Mouse (Mus musculus): ENCODE data around the gene Ccr10. TPM values are rescaled to one million over a fixed set of nuclear protein-coding genes. Genes with fewer than 3 reads are reported as not detected.
A peak's percentile ranks its signal among the peaks of the same experiment; 100 is the strongest.

The Ccr10 gene
- polyA plus RNA-seq, 1 experiment from 2014 or later = 0.24 TPM

DNA sequence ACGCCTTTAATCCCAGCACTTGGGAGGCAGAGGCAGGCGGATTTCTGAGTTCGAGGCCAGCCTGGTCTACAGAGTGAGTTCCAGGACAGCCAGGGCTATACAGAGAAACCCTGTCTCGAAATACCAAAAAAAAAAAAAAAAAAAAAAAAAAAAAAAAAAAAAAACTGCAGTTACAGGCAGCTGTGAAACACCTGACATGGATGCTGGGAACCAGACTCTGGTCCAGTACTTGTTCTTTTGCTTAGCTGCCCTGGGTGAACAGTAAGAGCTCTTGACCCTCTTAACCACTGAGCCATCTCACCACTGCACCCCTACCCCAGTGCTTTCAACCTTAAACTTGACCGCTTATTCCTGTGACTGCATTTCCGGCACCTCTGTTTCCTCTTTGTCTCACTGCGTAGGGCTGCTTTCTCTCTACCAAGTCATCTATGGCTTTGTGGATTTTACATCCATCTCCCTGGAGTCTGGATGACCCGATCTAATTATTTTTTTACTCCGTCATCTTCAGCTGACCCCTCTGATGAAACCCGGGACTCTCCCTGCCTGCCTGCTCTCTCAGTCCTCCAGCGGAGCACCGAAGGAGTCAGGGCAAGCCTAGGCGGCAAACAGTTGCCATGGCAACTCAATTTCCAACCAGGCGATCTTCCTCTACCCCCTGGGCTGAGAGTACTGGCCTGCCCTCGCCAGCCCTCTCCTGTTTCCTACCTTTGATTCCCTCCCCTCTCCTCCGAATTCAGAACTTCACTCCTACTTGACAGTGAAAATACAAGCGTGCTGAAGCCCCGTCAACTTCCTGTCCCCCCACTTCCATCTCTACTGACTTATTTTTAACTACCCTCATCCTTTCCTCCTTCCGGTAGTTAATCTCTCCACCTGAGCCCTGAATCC lies 31.7 kb downstream of the Ccr10 start:
- 20% methylated on average over 19 of the region's 19 CpGs for WGBS
- no peaks in the 10 kb centered on the region for H3K9me3 ChIP-seq (replicated peaks)
- H3K27ac ChIP-seq (replicated peaks) = no peak overlapping the region
- H3K4me1 ChIP-seq = peaks cover 17% of the 10 kb centered on the region
- no peaks in the 10 kb centered on the region for H3K36me3 ChIP-seq
- H3K4me3 ChIP-seq (replicated peaks) = peak overlapping the region; percentile 33
- H3K9ac ChIP-seq = 0 out of 2 replicates have a peak overlapping the region, but pooled peaks have one; percentile 12
- ATAC-seq (ENCODE audit: insufficient number of reproducible peaks, low FRiP score, low TSS enrichment, low read depth) = no peak
- H3K27me3 ChIP-seq = no peaks in the 10 kb centered on the region
- H3K4me2 ChIP-seq (replicated peaks) = peak overlapping the region; percentile 54

DNA sequence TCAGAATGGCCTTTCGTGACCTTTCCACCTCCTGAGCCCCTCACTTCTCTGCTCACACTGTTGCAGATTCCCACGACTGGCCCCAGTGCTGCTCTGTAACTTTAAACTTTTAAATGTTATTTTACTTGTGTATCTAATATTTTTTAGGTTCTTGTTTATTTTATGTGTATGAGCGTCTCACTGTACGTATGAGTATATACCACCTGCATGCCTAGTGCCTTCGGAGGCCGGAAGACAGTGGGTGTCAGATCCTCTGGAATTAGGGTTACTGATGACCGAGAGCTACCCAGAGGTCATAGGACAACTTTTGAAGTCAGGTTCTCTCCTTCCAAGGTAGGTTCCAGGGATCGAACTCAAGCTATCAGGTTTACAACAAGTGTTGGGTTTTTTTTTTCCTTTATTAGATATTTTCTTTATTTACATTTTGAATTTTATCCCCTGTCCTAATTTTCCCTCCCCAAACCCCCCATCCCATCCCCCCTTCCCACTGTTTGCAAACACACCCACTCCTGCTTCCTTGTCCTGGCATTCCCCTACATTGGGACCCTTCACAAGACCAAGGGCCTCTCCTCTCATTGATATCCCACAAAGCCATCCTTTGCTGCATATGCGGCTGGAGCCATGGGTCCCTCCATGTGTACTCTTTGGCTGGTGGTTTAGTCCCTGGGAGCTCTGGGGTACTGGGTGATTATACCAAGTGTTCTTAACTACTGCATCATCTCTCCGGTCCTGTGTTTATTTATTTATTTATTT lies 32.9 kb downstream of the Ccr10 start:
- Histone ChIP-seq H3K4me2 (replicated peaks) (no peak overlapping the region), H3K4me3 (replicated peaks) (no peak overlapping the region), H3K36me3 (no peaks in the 10 kb centered on the region), H3K27ac (replicated peaks) (no peak overlapping the region), H3K9ac (no peak overlapping the region), H3K27me3 (no peaks in the 10 kb centered on the region), H3K9me3 (replicated peaks) (no peaks in the 10 kb centered on the region), H3K4me1 (peaks cover 16% of the 10 kb centered on the region; the same call in 1 of the 2 replicates)
- ATAC-seq (ENCODE audit: insufficient number of reproducible peaks, low FRiP score, low TSS enrichment, low read depth) = no peak
- WGBS = 87% methylated on average over 10 of the region's 10 CpGs

DNA sequence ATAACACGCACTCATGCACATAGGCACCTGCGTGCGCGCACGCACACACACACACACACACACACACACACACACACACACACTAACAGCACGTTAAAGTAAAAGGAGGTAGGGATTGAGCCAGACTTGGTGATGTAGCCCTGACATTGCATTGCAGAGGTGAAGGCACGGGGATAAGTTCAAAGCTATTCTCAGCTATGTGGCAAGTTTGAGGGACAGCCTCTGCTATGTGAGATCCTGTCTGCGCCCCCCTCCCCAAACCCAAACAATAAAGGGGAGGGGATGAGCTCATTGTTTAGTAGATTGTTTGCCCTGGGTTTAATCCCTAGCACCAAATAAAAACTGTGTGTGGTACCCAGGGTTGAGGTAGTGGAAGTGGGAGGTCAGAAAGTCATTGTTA lies 34.2 kb downstream of the Ccr10 start:
- 83% methylated on average over 8 of the region's 8 CpGs for WGBS
- H3K4me2 ChIP-seq (replicated peaks) = no peak overlapping the region
- no peak overlapping the region for H3K4me3 ChIP-seq (replicated peaks)
- H3K4me1 ChIP-seq = peaks cover 16% of the 10 kb centered on the region; the same call in 1 of the 2 replicates
- H3K9me3 ChIP-seq (replicated peaks) = no peaks in the 10 kb centered on the region
- H3K27me3 ChIP-seq = no peaks in the 10 kb centered on the region
- no peak overlapping the region for H3K9ac ChIP-seq
- no peaks in the 10 kb centered on the region for H3K36me3 ChIP-seq
- H3K27ac ChIP-seq (replicated peaks) = peak overlapping the region; percentile 39; the same call in 1 of the 2 replicates
- ATAC-seq (ENCODE audit: insufficient number of reproducible peaks, low FRiP score, low TSS enrichment, low read depth) = no peak

DNA sequence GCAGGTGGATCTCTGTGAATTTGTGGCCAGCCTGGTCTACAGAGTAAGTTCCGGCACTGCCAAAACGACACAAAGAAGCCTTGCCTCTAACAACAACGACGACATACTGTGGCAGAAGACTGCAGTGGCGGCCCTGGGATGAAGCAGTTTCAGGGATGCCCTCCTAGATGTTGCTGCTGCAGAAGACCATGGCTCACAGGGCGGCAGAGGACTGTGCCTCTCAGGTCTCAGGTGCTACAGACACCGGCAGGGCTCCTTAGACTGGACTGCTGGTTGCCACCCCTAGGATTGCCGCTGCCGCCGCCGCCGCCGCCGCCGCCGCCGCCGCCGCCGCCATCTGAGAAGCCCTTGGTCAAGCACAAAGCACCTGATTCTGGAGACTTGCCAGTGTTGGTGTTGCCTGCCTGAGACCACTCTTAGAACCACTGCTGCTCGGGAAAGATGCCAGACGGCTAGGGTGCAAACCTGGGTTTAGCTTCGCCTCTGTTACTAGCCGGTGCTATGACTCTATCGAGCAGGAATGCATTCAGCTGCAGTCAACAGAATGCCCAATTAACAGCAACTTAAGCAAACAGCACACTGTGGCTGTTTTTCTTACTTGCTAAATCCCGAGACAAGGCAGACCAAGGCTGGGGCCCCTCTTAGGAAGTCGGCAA lies 35.0 kb downstream of the Ccr10 start:
- no peaks in the 10 kb centered on the region for H3K36me3 ChIP-seq
- H3K4me2 ChIP-seq (replicated peaks) = peak overlapping the region; percentile 49
- no peaks in the 10 kb centered on the region for H3K9me3 ChIP-seq (replicated peaks)
- no peak overlapping the region for H3K9ac ChIP-seq
- no peaks in the 10 kb centered on the region for H3K27me3 ChIP-seq
- H3K27ac ChIP-seq (replicated peaks) = peak overlapping the region; percentile 39; the same call in 1 of the 2 replicates
- peak overlapping the region; percentile 28 for H3K4me3 ChIP-seq (replicated peaks)
- H3K4me1 ChIP-seq = peaks cover 16% of the 10 kb centered on the region; the same call in 1 of the 2 replicates
- ATAC-seq (ENCODE audit: insufficient number of reproducible peaks, low FRiP score, low TSS enrichment, low read depth) = peak; percentile 47; the same call in 1 of the 2 replicates
- 30% methylated on average over 27 of the region's 27 CpGs for WGBS

DNA sequence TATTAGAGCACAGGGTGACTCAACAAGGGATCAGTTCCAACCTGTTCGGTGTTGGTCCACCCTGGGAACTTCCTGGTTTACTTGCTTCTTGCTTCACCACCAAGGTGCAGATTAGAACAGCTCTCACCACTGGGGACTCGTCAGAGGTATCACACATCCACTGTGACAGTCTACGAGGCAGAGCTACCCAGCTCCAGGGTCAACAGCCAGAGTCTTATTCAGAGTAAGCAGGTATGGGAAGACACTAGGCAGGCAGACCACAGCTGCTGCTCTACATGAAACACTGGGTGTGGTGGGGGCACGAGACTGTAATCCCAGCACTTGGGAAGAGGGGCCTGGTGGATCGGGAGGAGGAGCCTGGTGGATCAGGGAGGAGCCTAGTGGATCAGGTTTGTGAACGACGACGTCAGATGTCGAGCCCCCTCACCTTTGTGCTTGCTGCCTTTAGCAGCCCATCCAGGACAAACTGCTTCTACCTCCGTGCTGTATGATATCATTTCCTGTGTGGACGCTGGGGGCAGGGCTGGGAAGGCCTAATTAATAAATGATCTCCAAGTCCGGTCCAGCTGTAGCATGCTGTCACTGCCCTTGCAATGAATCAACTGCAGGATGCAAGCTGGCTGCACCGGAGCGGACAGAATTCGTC lies 36.6 kb downstream of the Ccr10 start:
- no peak overlapping the region for H3K9ac ChIP-seq
- no peak for ATAC-seq (ENCODE audit: insufficient number of reproducible peaks, low FRiP score, low TSS enrichment, low read depth)
- 25% methylated on average over 15 of the region's 15 CpGs for WGBS

DNA sequence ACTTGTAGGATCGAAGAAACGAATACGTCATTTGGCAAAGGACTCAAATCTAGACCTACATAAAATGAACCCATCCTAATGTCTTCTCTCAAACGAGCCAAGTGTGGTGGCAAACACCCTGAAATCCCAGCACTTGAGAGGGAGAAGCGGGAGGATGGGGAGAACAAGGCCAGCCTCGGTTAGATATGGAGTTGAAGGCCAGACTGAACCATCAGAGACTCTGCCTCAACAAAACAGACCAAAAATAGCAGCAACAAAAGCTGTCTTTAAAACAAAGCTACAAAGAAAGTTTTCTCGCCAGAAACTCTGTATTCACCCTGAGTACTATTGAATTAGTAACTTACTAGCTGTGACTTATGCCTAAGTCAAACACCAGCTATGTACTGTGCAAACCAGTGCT lies 38.2 kb downstream of the Ccr10 start:
- no peaks in the 10 kb centered on the region for H3K36me3 ChIP-seq
- H3K27ac ChIP-seq (replicated peaks) = no peak overlapping the region
- WGBS = 77% methylated on average over 7 of the region's 7 CpGs
- H3K4me1 ChIP-seq = 0 out of 2 replicates have a peak, but pooled peaks cover 9% of the 10 kb centered on the region
- H3K9me3 ChIP-seq (replicated peaks) = no peaks in the 10 kb centered on the region
- no peak overlapping the region for H3K4me3 ChIP-seq (replicated peaks)
- no peak for ATAC-seq (ENCODE audit: insufficient number of reproducible peaks, low FRiP score, low TSS enrichment, low read depth)
- no peak overlapping the region for H3K9ac ChIP-seq
- H3K27me3 ChIP-seq = no peaks in the 10 kb centered on the region
- no peak overlapping the region for H3K4me2 ChIP-seq (replicated peaks)

More for the DNA sequence above, 36.6 kb downstream of the Ccr10 start:
- no peaks in the 10 kb centered on the region for H3K9me3 ChIP-seq (replicated peaks)
- H3K27ac ChIP-seq (replicated peaks) = 0 out of 2 replicates have a peak overlapping the region, but pooled peaks have one; percentile 45
- H3K4me3 ChIP-seq (replicated peaks) = no peak overlapping the region
- peak overlapping the region; percentile 21; the same call in 1 of the 2 replicates for H3K4me2 ChIP-seq (replicated peaks)
- no peaks in the 10 kb centered on the region for H3K27me3 ChIP-seq
- H3K4me1 ChIP-seq = peaks cover 12% of the 10 kb centered on the region; the same call in 1 of the 2 replicates
- no peaks in the 10 kb centered on the region for H3K36me3 ChIP-seq

DNA sequence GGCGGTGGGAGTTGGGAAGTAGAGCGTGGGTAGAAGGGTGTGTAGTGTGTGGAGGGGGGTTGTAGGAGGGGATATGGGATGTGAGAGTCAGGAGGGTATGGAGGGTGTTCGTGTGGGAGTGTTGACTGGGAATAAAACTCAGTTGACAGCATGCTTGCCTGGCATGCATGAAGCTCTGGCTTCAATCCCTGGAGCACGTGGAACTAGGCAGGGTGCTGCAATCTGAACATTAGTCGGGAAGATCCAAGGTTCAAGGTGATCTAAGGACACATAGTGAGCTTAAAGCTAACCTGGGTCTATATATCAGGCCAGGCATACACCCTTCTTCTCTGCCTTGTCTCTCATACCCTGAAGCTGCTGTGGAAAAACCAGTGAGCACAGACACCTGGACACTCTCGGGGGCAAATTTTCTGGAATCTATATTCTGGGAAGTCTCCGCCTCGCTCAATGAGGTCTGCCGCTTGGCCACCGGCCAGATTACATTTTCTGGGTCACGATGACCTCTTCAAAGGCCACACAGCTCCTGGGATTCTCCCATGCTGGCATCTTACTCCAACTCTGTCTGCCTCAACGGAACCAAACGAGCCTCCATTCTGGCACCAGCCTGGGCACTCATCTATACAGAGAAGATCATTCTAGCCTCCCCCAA lies 40.9 kb downstream of the Ccr10 start:
- 0 out of 2 replicates have a peak, but pooled peaks cover 4% of the 10 kb centered on the region for H3K4me1 ChIP-seq
- ATAC-seq (ENCODE audit: insufficient number of reproducible peaks, low FRiP score, low TSS enrichment, low read depth) = no peak
- no peaks in the 10 kb centered on the region for H3K9me3 ChIP-seq (replicated peaks)
- H3K36me3 ChIP-seq = no peaks in the 10 kb centered on the region
- no peak overlapping the region for H3K4me2 ChIP-seq (replicated peaks)
- no peaks in the 10 kb centered on the region for H3K27me3 ChIP-seq
- H3K9ac ChIP-seq = no peak overlapping the region
- H3K27ac ChIP-seq (replicated peaks) = no peak overlapping the region
- no peak overlapping the region for H3K4me3 ChIP-seq (replicated peaks)
- WGBS = 79% methylated on average over 13 of the region's 13 CpGs

DNA sequence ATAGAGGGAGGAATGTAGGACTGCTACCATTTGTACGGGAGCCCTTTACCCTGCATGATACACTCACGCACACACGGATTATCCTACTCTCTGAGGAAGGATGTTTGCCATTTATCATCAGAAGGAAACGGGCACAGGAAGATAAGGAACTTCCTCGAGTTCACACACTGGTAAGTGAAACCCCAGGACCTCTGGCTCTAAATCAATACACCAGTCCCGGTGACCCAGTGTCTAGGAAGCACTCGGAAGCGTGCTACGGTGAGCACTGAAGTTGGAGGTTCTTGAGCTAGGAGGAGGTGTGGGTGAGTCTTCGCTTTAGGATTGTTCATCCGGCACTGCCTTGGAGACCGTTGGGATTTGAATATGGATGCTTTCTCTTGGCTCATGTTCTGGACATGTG lies 42.2 kb downstream of the Ccr10 start:
- Histone ChIP-seq H3K4me2 (replicated peaks) (no peak overlapping the region), H3K27ac (replicated peaks) (no peak overlapping the region), H3K27me3 (no peaks in the 10 kb centered on the region), H3K4me3 (replicated peaks) (no peak overlapping the region), H3K36me3 (no peaks in the 10 kb centered on the region), H3K4me1 (no peaks in the 10 kb centered on the region), H3K9ac (no peak overlapping the region), H3K9me3 (replicated peaks) (no peaks in the 10 kb centered on the region)
- WGBS = 67% methylated on average over 12 of the region's 12 CpGs
- no peak for ATAC-seq (ENCODE audit: insufficient number of reproducible peaks, low FRiP score, low TSS enrichment, low read depth)

DNA sequence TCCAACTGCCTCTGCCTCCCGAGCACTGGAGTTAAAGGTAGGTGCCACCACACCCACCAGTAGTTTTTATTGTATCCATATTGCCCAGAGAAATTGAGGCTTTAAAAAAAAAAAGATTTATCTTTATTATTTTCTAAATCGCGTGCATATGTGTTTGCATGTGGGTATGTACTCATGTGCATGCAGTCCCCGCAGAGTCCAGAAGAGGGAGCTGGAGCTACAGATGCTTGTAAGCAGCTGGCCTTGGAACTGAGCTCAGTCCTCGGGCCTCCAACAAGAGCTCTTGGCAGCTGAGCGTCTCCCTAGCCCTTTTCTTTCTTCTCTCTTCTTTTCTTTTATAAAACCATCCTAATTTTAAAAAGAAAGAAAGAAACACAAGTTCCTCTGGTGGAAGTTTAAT lies 43.5 kb downstream of the Ccr10 start:
- no peaks in the 10 kb centered on the region for H3K27me3 ChIP-seq

DNA sequence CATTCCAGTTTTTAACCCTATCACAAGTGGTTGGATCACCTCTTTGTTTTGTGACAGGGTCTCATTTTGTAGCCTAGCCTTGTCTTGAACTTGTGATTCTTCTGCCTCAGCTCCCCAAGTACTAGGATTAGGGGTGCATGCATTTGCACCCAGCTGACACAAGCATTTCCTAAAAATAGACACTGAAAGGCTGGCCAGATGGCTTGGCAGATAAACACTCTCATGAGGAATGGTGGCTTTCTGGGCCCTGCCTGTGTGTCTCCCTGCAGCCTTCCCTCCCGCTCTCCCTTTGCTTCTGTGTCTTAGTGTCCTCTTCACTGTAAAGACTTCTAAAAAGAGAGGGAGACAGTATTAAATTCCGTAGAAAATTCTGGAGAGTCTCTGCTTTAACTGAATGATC lies 44.1 kb downstream of the Ccr10 start:
- Histone ChIP-seq H3K27me3 (no peaks in the 10 kb centered on the region), H3K27ac (replicated peaks) (no peak overlapping the region), H3K4me1 (no peaks in the 10 kb centered on the region), H3K9me3 (replicated peaks) (peaks cover 5% of the 10 kb centered on the region; the same call in 1 of the 2 replicates), H3K4me3 (replicated peaks) (no peak overlapping the region), H3K36me3 (peaks cover 12% of the 10 kb centered on the region), H3K9ac (no peak overlapping the region), H3K4me2 (replicated peaks) (no peak overlapping the region)
- WGBS = 82% methylated on average over 2 of the region's 2 CpGs
- ATAC-seq (ENCODE audit: insufficient number of reproducible peaks, low FRiP score, low TSS enrichment, low read depth) = no peak

More for the DNA sequence above, 43.5 kb downstream of the Ccr10 start:
- H3K4me3 ChIP-seq (replicated peaks) = no peak overlapping the region
- ATAC-seq (ENCODE audit: insufficient number of reproducible peaks, low FRiP score, low TSS enrichment, low read depth) = no peak
- H3K27ac ChIP-seq (replicated peaks) = no peak overlapping the region
- peaks cover 7% of the 10 kb centered on the region for H3K36me3 ChIP-seq
- WGBS = 84% methylated on average over 6 of the region's 6 CpGs
- H3K9me3 ChIP-seq (replicated peaks) = 0 out of 2 replicates have a peak, but pooled peaks cover under 1% of the 10 kb centered on the region
- no peaks in the 10 kb centered on the region for H3K4me1 ChIP-seq
- H3K4me2 ChIP-seq (replicated peaks) = no peak overlapping the region
- no peak overlapping the region for H3K9ac ChIP-seq

Data from embryonic facial prominence, embryonic 15.5 days (tissue).